Comparison of ENCODE assay signal across 26 mouse cellular contexts in genomic region chr11:80204037-80204436, GRCm38 (mm10). TPM values are rescaled to one million over a fixed set of nuclear protein-coding genes. Genes with fewer than 3 reads are reported as not detected.
DNase-seq lines count a peak whose midpoint lies in the region; ATAC-seq and TF ChIP-seq lines count a peak whose summit lies in the region.
"Had no signal": no experiment of that assay in that cellular context is flagged by ENCODE, and none has a peak within 500 bp of the region (broad histone marks: within the 10 kb centered on the region; RNA-seq: fewer than 3 reads in every experiment).

No protein-coding gene starts in this region.

- no peaks in the 10 kb centered on the region for H3K36me3 ChIP-seq in limb, embryonic 13.5 days
- no peaks in the 10 kb centered on the region for H3K36me3 ChIP-seq in limb, embryonic 10.5 days
- no peaks in the 10 kb centered on the region; the same call in 1 of the 2 replicates for H3K36me3 ChIP-seq in intestine, postnatal 0 days (ENCODE audit: control insufficient read depth, insufficient read depth)
- H3K36me3 ChIP-seq: hindbrain, embryonic 15.5 days; intestine, embryonic 15.5 days; midbrain, embryonic 13.5 days had no signal

- no peak overlapping the region for H3K27ac ChIP-seq in limb, embryonic 13.5 days
- no peak overlapping the region for H3K27ac ChIP-seq in limb, embryonic 10.5 days
- H3K27ac ChIP-seq in intestine, postnatal 0 days (ENCODE audit: low read depth, low read length) = no peak overlapping the region
- H3K27ac ChIP-seq: embryonic facial prominence, embryonic 13.5 days; heart, embryonic 10.5 days; hindbrain, embryonic 15.5 days; intestine, embryonic 15.5 days; limb, embryonic 15.5 days; liver, embryonic 14.5 days; midbrain, embryonic 13.5 days had no signal

- 73% methylated on average over 3 of the region's 3 CpGs for WGBS in limb, embryonic 13.5 days
- WGBS in limb, embryonic 10.5 days = 81% methylated on average over 3 of the region's 3 CpGs
- WGBS in intestine, postnatal 0 days = 75% methylated on average over 3 of the region's 3 CpGs

- H3K4me1 ChIP-seq in limb, embryonic 13.5 days = no peaks in the 10 kb centered on the region
- H3K4me1 ChIP-seq in limb, embryonic 10.5 days = no peaks in the 10 kb centered on the region
- H3K4me1 ChIP-seq in intestine, postnatal 0 days (replicated peaks; ENCODE audit: control insufficient read depth, insufficient read depth, low read length) = no peaks in the 10 kb centered on the region
- H3K4me1 ChIP-seq: embryonic facial prominence, embryonic 13.5 days; hindbrain, embryonic 15.5 days; intestine, embryonic 15.5 days; limb, embryonic 15.5 days; midbrain, embryonic 13.5 days had no signal

- no peaks in the 10 kb centered on the region for H3K27me3 ChIP-seq in limb, embryonic 13.5 days
- H3K27me3 ChIP-seq in limb, embryonic 10.5 days (ENCODE audit: low read depth, poor library complexity, severe bottlenecking) = no peaks in the 10 kb centered on the region
- no peaks in the 10 kb centered on the region for H3K27me3 ChIP-seq in intestine, postnatal 0 days (replicated peaks; ENCODE audit: control insufficient read depth, insufficient read depth, low read length)
- H3K27me3 ChIP-seq: CH12.LX; embryonic facial prominence, embryonic 13.5 days; hindbrain, embryonic 15.5 days; intestine, embryonic 15.5 days; limb, embryonic 15.5 days; megakaryocyte, embryonic 14.5 days; midbrain, embryonic 13.5 days; Patski had no signal

- no peak for TF ChIP-seq CTCF in intestine, postnatal 0 days (IDR thresholded peaks at IDR 0.05; ENCODE audit: low read depth)

- no peak overlapping the region for H3K4me2 ChIP-seq in limb, embryonic 13.5 days (replicated peaks)
- no peak overlapping the region for H3K4me2 ChIP-seq in intestine, postnatal 0 days (replicated peaks; ENCODE audit: low read depth)
- H3K4me2 ChIP-seq: embryonic facial prominence, embryonic 13.5 days; hindbrain, embryonic 15.5 days; intestine, embryonic 15.5 days; limb, embryonic 15.5 days; lung, embryonic 14.5 days; midbrain, embryonic 13.5 days had no signal

- 0 out of 2 replicates have a peak overlapping the region, but pooled peaks have one; percentile 4 for H3K9ac ChIP-seq in limb, embryonic 13.5 days
- no peak overlapping the region for H3K9ac ChIP-seq in intestine, postnatal 0 days (ENCODE audit: low read depth, low read length)
- H3K9ac ChIP-seq: embryonic facial prominence, embryonic 13.5 days; hindbrain, embryonic 15.5 days; intestine, embryonic 15.5 days; limb, embryonic 15.5 days; liver, embryonic 14.5 days; lung, embryonic 14.5 days; midbrain, embryonic 13.5 days had no signal

- no peak for ATAC-seq in limb, embryonic 13.5 days (ENCODE audit: low FRiP score, low read depth)
- no peak for ATAC-seq in intestine, postnatal 0 days
- no peak for ATAC-seq in megakaryocyte progenitor cell, adult 5-6 weeks (replicated peaks; ENCODE audit: poor library complexity)
- ATAC-seq: forebrain, embryonic 14.5 days; intestine, embryonic 15.5 days; midbrain, embryonic 13.5 days; Patski had no signal

- no peaks in the 10 kb centered on the region for H3K9me3 ChIP-seq in limb, embryonic 13.5 days
- no peaks in the 10 kb centered on the region for H3K9me3 ChIP-seq in limb, embryonic 10.5 days (replicated peaks)
- H3K9me3 ChIP-seq in intestine, postnatal 0 days (ENCODE audit: control insufficient read depth) = no peaks in the 10 kb centered on the region
- H3K9me3 ChIP-seq: embryonic facial prominence, embryonic 13.5 days; G1E; heart, embryonic 10.5 days; hindbrain, embryonic 15.5 days; intestine, embryonic 15.5 days; limb, embryonic 15.5 days; megakaryocyte, embryonic 14.5 days; midbrain, embryonic 13.5 days had no signal

- no peak overlapping the region for H3K4me3 ChIP-seq in limb, embryonic 13.5 days
- H3K4me3 ChIP-seq in limb, embryonic 10.5 days = no peak overlapping the region
- no peak overlapping the region for H3K4me3 ChIP-seq in intestine, postnatal 0 days (ENCODE audit: low read depth, low read length)
- H3K4me3 ChIP-seq: embryonic facial prominence, embryonic 13.5 days; heart, embryonic 10.5 days; hindbrain, embryonic 15.5 days; intestine, embryonic 15.5 days; limb, embryonic 15.5 days; megakaryocyte, embryonic 14.5 days; midbrain, embryonic 13.5 days had no signal

- DNase-seq in limb, embryonic 10.5 days (ENCODE audit: low spot score) = no peak
- peak; percentile 14 to 26 for DNase-seq in cerebellum, postnatal 14 days
- peak; percentile 29 to 42 for DNase-seq in layer of hippocampus, adult 8-10 months (ENCODE audit: low spot score in 2 of 2)
- no peak for DNase-seq in left cerebral cortex, adult 8-10 months (ENCODE audit: low spot score in 2 of 2)
- DNase-seq: adrenal gland, adult 2 months; B cell, adult 2 months; embryo, embryonic 11 days; kidney, adult 9 months; kidney, postnatal 14 days; lung, embryonic 14.5 days had no signal

RNA-seq across cellular contexts. Expression of gene Rhot1, which starts 4.8 kb away (rescaled TPM):
- 55.8 and 57.0 TPM in 2 replicates for polyA plus RNA-seq in limb, embryonic 13.5 days (2015; fragmentation: Nextera tagmentation; extraction: Ambion mirVana)
- 51.9 and 53.4 TPM in 2 replicates for polyA plus RNA-seq in limb, embryonic 10.5 days (2016; fragmentation: Nextera tagmentation; extraction: Ambion mirVana)
- total RNA-seq in layer of hippocampus, adult 8-10 months (2022) = 10 to 100 TPM; 61.3 to 76.0 (median 67.7) TPM
- 10 to 100 TPM; 60.6 to 69.5 (median 63.4) TPM for total RNA-seq in left cerebral cortex, adult 8-10 months (2022)
- 20.7 and 21.3 TPM in 2 replicates for polyA plus RNA-seq in intestine, postnatal 0 days (2015; fragmentation: Nextera tagmentation; extraction: Ambion mirVana)
- total RNA-seq in megakaryocyte progenitor cell, adult 5-6 weeks (2015) = 64.7 and 66.6 TPM in 2 replicates
- 50.6 and 51.4 TPM in 2 replicates for total RNA-seq in megakaryocyte progenitor cell, adult 5-6 weeks (2017)

RNA-seq across cellular contexts. Expression of gene Rnf135, which starts 20.4 kb away (rescaled TPM):
- 7.5 and 7.6 TPM in 2 replicates for polyA plus RNA-seq in limb, embryonic 13.5 days (2015; fragmentation: Nextera tagmentation; extraction: Ambion mirVana)
- 4.2 and 5.0 TPM in 2 replicates for polyA plus RNA-seq in limb, embryonic 10.5 days (2016; fragmentation: Nextera tagmentation; extraction: Ambion mirVana)
- 1 to 10 TPM; 4.9 to 7.3 (median 5.6) TPM for total RNA-seq in layer of hippocampus, adult 8-10 months (2022)
- 1 to 10 TPM; 2.8 to 5.7 (median 4.6) TPM for total RNA-seq in left cerebral cortex, adult 8-10 months (2022)
- 8.9 and 9.1 TPM in 2 replicates for polyA plus RNA-seq in intestine, postnatal 0 days (2015; fragmentation: Nextera tagmentation; extraction: Ambion mirVana)
- 4.5 and 7.9 TPM in 2 replicates for total RNA-seq in megakaryocyte progenitor cell, adult 5-6 weeks (2015)
- total RNA-seq in megakaryocyte progenitor cell, adult 5-6 weeks (2017) = 4.8 and 6.5 TPM in 2 replicates

RNA-seq across cellular contexts. Expression of gene Adap2, which starts 50.1 kb away (rescaled TPM):
- polyA plus RNA-seq in limb, embryonic 13.5 days (2015; fragmentation: Nextera tagmentation; extraction: Ambion mirVana) = 1.3 and 1.6 TPM in 2 replicates
- polyA plus RNA-seq in limb, embryonic 10.5 days (2016; fragmentation: Nextera tagmentation; extraction: Ambion mirVana) = 0.21 and 0.46 TPM in 2 replicates
- 10 to 100 TPM in 2 of 4 experiments, 1 to 10 TPM in 2; 6.9 to 15.1 (median 9.9) TPM for total RNA-seq in layer of hippocampus, adult 8-10 months (2022)
- total RNA-seq in left cerebral cortex, adult 8-10 months (2022) = 10 to 100 TPM in 2 of 4 experiments, 1 to 10 TPM in 2; 6.9 to 12.6 (median 9.4) TPM
- polyA plus RNA-seq in intestine, postnatal 0 days (2015; fragmentation: Nextera tagmentation; extraction: Ambion mirVana) = 11.7 and 11.9 TPM in 2 replicates
- total RNA-seq in megakaryocyte progenitor cell, adult 5-6 weeks (2015) = 0.07 and 0.17 TPM in 2 replicates
- 0.12 and 0.61 TPM in 2 replicates for total RNA-seq in megakaryocyte progenitor cell, adult 5-6 weeks (2017)
- total RNA-seq: CH12.LX; G1E; hematopoietic stem cell, adult 5-6 weeks had no signal
- polyA plus RNA-seq: G1E had no signal

Comparison
In these comparisons a context has a peak if more than half of its experiments do, and no peak if none do; other contexts are left out.
1. DNase-seq: peak in cerebellum, postnatal 14 days (2 of 2) and layer of hippocampus, adult 8-10 months (2 of 2); none in limb, embryonic 10.5 days (single experiment) and left cerebral cortex, adult 8-10 months (0 of 2).
2. RNA of gene Adap2, which starts 50.1 kb away (total RNA-seq): 6.9 to 15.1 TPM in layer of hippocampus, adult 8-10 months and 6.9 to 12.6 TPM in left cerebral cortex, adult 8-10 months; 0.07 to 0.61 TPM in megakaryocyte progenitor cell, adult 5-6 weeks; every median in the first group is over 4 times any median in the second.